Mouse (Mus musculus) myocyte (in vitro differentiated cells): ENCODE results near the gene Specc1l.

Experiments
- E2F4 ChIP-seq: IDR thresholded peaks from one replicate; pipeline ENCODE4 v1.6.1; 2011; ENCODE audit warnings: mild to moderate bottlenecking, control low read depth, moderate library complexity; ENCODE audit not compliant: insufficient read depth
- MAX ChIP-seq: IDR thresholded peaks from one replicate; pipeline ENCODE4 v1.6.1; 2011; ENCODE audit warnings: low read depth, mild to moderate bottlenecking, control low read depth
- MYOG ChIP-seq, 3 experiments: IDR thresholded peaks; one replicate each; pipeline ENCODE4 v1.6.1; 2011; ENCODE audit warnings: control low read depth in 2 of 3, low read depth in 2 of 3, mild to moderate bottlenecking in 2 of 3; ENCODE audit not compliant: insufficient read length in 2 of 3, control insufficient read depth in 1 of 3, insufficient read depth in 1 of 3
- POLR2A ChIP-seq: IDR thresholded peaks from one replicate; pipeline ENCODE4 v1.6.1; 2011; ENCODE audit warnings: low read depth, mild to moderate bottlenecking, control low read depth, moderate library complexity; ENCODE audit not compliant: insufficient read length
- POLR2AphosphoS2 ChIP-seq: IDR thresholded peaks from one replicate; pipeline ENCODE4 v1.6.1; 2011; ENCODE audit warnings: low read depth, control low read depth; ENCODE audit not compliant: insufficient read length
- TCF12 ChIP-seq: IDR thresholded peaks from one replicate; pipeline ENCODE4 v1.6.1; 2011; ENCODE audit warnings: mild to moderate bottlenecking, control low read depth; ENCODE audit not compliant: poor library complexity, insufficient read depth, severe bottlenecking
- USF1 ChIP-seq: IDR thresholded peaks from one replicate; pipeline ENCODE4 v1.6.1; 2011; ENCODE audit warnings: low read depth, mild to moderate bottlenecking, control low read depth, moderate library complexity

DNA sequence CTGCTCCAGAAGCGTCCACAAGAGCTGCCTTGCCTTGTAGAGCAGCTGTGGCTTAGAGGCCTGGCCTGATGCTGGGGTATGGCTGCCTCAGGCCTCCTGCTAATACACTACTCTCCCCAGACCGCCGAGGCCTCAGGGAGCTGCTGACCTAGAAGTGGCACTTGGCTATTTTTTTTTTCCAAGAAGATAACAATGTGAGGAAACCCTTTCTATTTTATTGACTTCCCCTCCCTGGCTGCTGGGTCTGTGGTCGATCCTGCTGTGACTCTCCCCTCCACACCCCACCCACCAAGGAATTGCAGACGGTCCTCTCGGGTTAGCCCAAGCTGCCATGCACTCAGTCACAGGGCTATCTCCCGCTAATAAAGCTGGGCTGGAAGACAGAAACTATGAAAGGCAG lies 122.3 kb downstream of the Specc1l start:
- TF ChIP-seq POLR2A (no peak), POLR2AphosphoS2 (no peak), USF1 (no peak), MAX (no peak), TCF12 (no peak), E2F4 (no peak), MYOG (IDR thresholded peaks at IDR 0.05; ENCODE audit: control insufficient read depth in 1 of 3, insufficient read depth in 1 of 3, insufficient read length in 2 of 3, low read depth in 2 of 3) (no peak)
